Mouse (Mus musculus) left cerebral cortex, adult 9 months (tissue): ENCODE measurements around the gene Lce3c.
A peak's percentile ranks its signal among the peaks of the same experiment; 100 is the strongest.

Experiments
- DNase-seq, 2 experiments: peaks; one replicate each; pipeline ENCODE4 v3.0.0; 2022; ENCODE audit warnings: low spot score in 2 of 2

Lce3c gene

DNA sequence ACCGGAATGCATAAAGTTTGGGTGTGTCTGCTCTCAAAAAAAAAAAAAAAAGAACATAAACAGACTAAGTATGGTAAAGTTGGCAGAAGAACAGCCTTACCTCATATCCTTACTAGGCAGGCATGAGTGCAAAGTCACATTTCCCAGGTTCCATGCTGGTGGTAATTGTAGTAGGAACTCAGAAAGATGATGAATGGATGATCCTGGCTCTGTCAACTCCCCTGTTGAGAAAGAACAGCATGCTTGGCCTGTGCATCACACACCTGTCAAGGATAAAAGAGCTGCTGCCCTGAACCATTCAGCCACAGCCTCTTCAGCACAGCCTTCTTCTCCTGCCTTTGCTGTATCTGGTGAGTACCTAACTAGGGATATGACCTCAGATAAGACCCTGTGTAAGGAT is at the start of gene Lce3c:
Gene Lce3c (plus strand): TSS at position 301 of the 400 bp plus-strand sequence.
- DNase-seq: no peak

DNA sequence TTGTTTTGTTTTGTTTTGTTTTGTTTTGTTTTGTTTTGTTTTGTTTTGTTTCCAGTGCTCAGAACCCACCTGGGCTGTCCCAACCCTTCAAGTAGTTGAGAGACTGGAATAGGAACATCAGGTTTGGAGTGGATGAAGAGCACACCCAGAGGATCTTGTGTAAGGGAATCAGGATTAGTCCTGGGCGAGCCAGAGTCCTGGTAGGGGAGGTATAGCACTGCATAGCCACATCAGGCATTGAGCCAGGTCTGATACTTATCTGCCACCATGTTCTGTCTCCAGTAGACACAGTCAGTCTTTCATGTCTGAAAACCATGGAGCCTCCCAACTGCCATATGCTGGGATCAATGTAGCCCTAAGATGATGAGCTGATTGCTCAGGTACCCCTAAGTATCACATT is 49.8 kb upstream of the Lce3c start:
- no peak for DNase-seq

DNA sequence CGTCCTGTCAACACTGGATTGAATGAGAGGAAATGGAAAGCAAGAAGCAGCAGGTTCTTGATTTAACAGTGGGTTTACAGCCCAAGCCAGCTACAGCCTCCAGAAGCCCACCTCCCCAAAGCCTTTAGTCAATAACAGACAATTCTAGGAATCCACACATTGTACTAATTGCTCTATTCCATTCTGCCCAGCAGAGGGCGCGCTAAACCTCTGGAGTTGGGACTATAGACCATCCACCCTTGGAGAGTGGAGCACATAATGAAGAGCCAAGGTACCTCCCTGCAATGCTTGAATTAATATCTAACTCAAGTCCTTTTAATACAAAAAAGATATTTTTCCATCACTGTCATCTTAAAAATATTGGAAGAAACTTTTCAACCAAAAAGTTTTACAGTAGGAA is 41.3 kb upstream of the Lce3c start:
- DNase-seq: peak in 1 of 2 experiments; percentile 45

DNA sequence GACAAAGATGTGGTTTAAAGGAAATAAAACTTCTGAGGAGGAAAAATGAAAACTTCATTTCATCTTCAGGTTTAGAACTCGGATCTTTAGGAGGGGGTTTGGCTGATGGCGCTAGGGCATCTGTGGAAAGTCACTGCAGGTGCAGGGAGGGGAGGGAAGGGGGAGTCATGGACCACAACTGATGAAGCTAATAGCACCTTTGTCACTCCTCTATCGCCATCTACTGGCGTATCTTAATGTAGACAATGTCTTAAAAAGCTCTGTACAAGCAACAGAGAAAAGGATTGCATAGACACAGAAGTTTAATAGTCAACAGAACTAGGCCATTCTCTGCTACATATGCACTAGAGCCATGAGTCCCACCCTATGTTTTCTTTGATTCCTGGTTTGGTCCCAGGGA is 40.6 kb upstream of the Lce3c start:
- no peak for DNase-seq

DNA sequence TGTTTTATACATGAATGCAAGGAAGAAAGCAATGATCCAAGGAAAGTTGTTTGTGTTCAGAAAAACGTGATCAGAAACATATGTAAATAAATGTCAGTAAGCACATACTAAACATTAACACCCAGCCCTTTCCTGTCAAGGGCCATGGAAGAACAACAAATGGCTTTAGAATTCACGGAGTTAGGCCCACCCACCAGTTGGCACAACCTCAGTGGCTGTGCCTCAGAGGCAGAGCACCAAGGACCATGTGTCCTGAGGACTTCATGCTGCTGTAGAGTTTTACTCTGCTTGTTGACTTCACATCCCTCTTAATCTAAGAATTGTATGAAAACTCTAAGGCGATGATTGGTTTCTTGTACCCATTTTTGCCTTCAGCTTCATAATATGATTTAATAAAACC is 39.1 kb upstream of the Lce3c start:
- DNase-seq: no peak

DNA sequence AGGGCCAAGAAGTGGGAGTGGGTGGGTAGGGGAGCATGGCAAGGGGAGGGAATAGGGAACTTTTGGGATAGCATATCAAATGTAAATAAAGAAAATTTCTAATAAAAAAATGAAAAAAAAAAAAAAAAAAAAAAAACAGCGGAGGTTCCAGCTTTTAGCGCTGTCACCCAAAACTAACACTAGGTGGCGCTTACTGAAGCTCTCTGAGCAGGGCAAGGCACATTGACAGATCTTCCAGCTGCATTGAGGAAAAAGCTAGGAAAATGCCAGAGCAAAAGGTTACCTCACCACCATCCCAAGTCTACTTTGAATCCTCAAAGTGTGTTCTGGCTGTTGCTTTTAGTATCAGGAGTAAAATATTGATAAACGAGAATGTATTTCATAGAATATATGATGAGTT is 36.7 kb upstream of the Lce3c start:
- no peak for DNase-seq

DNA sequence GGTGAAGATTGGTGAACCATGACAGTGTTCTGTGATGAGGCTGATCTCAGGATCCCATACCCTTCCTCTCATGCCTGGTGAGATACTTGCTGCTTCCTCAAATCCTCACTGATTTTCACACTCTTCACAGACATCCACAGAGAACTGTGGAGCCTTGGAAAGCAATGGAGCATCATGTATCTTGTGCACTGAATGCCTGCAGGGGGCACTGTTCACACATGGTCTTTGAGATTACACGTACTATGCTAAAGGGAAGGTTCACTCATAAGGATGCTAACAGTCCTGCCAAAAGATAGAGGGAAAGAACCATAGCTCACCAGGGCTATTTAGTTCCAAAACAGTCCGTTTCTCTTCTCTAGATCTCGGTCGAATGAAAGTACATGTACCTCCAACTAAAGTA is 23.9 kb upstream of the Lce3c start:
- peak in 1 of 2 experiments; percentile 37 for DNase-seq

DNA sequence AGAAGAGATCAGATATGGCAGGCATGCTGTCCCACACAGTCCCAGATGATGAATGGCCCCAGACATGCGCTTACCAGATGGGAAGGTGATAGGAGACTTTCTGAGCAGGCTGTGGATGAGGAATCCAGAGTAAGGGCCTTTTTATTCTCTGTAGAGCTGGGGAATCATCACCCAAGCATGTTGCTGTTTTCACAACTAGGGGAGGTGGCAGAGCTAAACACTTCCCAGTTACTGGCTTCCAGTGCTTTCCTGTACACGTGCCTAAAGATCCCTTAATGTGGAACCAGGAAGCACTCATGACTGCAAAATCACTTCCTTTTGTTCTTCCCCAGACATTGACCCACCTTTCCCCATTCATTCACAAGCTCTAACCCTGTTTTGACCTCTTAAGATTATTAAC is 18.2 kb upstream of the Lce3c start, which contains the start of gene Lce3a:
Gene Lce3a (minus strand): TSS at position 101 of the 400 bp plus-strand sequence.
- DNase-seq: no peak

DNA sequence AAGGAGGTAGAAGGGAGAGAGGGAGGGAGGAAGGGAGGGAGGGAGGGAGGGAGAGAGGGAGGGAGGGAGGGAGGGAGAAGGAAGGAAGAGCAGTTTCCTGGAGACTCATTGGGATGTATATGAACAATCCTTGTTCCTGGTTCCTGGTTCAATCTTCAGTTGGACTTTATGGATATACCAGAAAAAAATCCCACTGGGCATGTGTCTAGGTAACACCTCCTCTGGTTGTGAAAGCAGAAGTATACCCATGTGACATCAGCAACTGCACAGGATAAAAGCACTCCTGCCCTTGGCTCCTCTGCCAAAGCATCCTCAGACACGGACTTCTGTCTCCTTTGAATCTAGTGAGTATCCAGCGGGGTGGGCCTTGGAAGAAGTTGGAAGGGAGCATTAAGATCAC is 11.6 kb upstream of the Lce3c start, which contains the start of gene Lce3b:
Gene Lce3b (plus strand): TSS at position 301 of the 400 bp plus-strand sequence.
- DNase-seq: no peak

DNA sequence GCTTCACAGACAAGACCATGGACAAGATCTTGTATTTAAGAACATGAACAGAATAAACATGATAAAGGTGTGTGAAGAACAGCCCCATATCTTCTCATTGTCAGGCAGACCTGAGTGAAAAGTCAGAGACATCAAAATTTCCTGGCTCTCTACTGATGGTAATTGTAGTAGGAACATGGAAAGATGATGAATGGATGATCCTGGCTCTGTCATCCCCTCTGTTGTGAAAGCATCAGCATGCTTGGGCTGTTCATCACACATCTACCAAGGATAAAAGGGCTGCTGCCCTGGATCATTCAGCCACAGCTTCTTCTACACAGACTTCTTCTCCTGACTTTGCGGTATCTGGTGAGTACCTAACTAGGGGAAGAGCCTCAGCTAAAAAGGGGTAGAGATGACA is 12.8 kb downstream of the Lce3c start, which contains the start of gene Lce3d:
Gene Lce3d (plus strand): TSS at position 301 of the 400 bp plus-strand sequence.
- DNase-seq: no peak

DNA sequence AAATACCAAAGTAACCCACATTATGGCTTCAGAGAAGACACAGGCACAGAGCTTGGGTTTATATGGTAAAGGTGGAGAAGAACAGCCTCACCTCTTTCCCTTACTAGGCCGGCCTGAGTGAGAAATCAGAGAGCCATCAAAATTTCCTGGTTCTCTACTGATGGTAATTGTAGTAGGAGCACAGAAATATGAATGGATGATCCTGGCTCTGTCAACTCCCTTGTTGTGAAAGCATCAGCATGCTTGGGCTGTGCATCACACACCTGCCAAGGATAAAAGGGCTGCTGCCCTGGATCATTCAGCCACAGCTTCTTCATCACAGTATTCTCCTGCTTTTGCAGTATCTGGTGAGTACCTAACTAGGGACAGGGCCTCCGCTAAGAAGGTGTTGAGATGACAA is 22.5 kb downstream of the Lce3c start, which contains the start of gene Lce3e:
Gene Lce3e (plus strand): TSS at position 301 of the 400 bp plus-strand sequence.
- no peak for DNase-seq

DNA sequence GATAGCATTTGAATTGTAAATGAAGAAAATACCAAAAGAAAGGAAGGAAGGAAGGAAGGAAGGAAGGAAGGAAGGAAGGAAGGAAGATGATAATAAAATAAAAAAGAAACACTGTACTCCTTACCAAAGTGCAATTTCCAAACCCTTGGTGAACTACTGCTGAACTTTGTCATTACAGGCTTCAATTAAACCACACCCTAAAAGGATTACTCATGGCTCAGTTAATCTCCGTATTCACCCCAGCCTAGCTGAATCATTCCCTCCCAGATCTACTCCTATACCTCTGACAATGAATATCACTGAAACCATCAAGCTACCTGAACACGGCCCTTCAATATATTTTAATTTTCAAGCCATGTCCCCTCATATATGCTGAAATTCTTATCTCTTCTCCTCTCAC is 34.2 kb downstream of the Lce3c start:
- no peak for DNase-seq

DNA sequence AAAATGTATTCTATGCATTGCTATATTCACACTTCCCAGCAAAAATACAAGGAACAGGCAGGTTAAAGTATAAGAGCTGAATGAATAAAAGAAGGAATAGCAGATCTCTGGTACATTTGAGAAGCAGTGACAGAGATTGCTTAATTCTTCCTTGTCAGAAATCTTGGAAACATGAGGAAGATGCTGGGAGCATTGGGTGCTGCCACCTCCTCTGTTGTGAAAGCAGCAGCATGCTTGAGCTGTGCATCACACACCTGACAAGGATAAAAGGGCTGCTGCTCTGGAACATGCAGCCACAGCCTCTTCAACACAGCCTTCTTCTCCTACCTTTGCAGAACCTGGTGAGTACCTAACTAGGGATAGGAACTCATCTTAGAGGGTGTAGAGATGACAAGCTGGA is 47.6 kb downstream of the Lce3c start, which contains the start of gene Lce3f:
Gene Lce3f (plus strand): TSS at position 301 of the 400 bp plus-strand sequence.
- no peak for DNase-seq
